Mouse (Mus musculus) ES-Bruce4 (cell line): ENCODE measurements at regions not wholly inside any gene's neighbourhood (a gene's known extent, or its start where the extent isn't known, plus 50 kb on each side); places are given as distances from the start of the nearest gene placed in this dataset.

Experiments used
- H3K27ac ChIP-seq: 2 replicates; pipeline ENCODE4 v1.5.1; 2012; ENCODE audit warnings: low read length, inconsistent platforms; ENCODE audit not compliant: insufficient read depth
- H3K27me3 ChIP-seq: 2 replicates; pipeline ENCODE4 v1.6.1; 2012; ENCODE audit warnings: mild to moderate bottlenecking, low read length, inconsistent platforms; ENCODE audit not compliant: control insufficient read depth, poor library complexity, insufficient read depth, severe bottlenecking
- H3K36me3 ChIP-seq: 2 replicates; pipeline ENCODE4 v1.6.1; 2012; ENCODE audit warnings: inconsistent platforms, mild to moderate bottlenecking, low read length, moderate library complexity; ENCODE audit not compliant: control insufficient read depth, poor library complexity, insufficient read depth, severe bottlenecking
- H3K4me1 ChIP-seq: one replicate; pipeline ENCODE4 v1.8.1; 2011; ENCODE audit warnings: low read length; ENCODE audit not compliant: control insufficient read depth, insufficient read depth
- H3K4me3 ChIP-seq: 2 replicates; pipeline ENCODE4 v1.5.1; 2011; ENCODE audit warnings: low read depth, mild to moderate bottlenecking, low read length
- H3K9ac ChIP-seq: 2 replicates; pipeline ENCODE4 v1.6.1; 2012; ENCODE audit warnings: low read depth, mild to moderate bottlenecking, inconsistent platforms; ENCODE audit not compliant: poor library complexity, severe bottlenecking
- H3K9me3 ChIP-seq: replicated peaks from 2 replicates; pipeline ENCODE4 v1.6.1; 2012; ENCODE audit warnings: mild to moderate bottlenecking, low read length, inconsistent platforms; ENCODE audit not compliant: control insufficient read depth, poor library complexity, insufficient read depth, severe bottlenecking
- CTCF ChIP-seq: IDR thresholded peaks from one replicate; pipeline ENCODE4 v1.8.1; 2011; ENCODE audit warnings: low read depth, low read length
- EP300 ChIP-seq: IDR thresholded peaks from 2 replicates; pipeline ENCODE4 v1.6.1; 2011; ENCODE audit warnings: low read depth, low read length; ENCODE audit not compliant: insufficient read depth
- POLR2A ChIP-seq: IDR thresholded peaks from one replicate; pipeline ENCODE4 v1.8.1; 2011; ENCODE audit warnings: low read length; ENCODE audit not compliant: insufficient read depth

- Histone ChIP-seq H3K27ac (no peak overlapping the region), H3K4me3 (no peak overlapping the region), H3K36me3 (no peaks in the 10 kb centered on the region), H3K4me1 (no peaks in the 10 kb centered on the region), H3K9ac (no peak overlapping the region), H3K9me3 (peaks cover 10% of the 10 kb centered on the region), H3K27me3 (no peaks in the 10 kb centered on the region)
- TF ChIP-seq EP300 = no peak
- no peak for TF ChIP-seq POLR2A
- TF ChIP-seq CTCF = no peak
These were observed 459.5 kb downstream of the Ccdc171 start for GRCm38 (mm10) chr4:83984671-83985391.

DNA sequence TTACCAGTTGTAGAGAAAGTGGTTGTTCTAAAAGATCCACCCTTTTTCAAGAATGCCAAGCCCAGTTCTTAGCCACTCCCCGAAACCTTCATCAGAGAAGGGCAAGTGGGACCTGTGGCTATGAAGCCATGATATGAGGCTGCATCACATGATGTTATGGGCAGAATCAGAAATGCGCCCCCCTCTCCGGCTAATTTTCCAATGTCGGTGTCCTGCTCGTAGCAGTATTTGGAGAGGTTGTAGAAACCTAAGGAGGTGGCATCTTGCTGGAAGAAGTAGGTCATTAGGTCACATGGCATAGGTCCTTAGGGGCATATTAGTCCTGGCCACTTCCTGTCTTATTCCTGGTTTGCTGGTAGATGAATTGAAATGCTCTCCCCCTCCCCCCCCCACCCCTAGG, 460.1 kb downstream of the Ccdc171 start:
- Histone ChIP-seq H3K36me3 (no peaks in the 10 kb centered on the region), H3K9me3 (peaks cover 10% of the 10 kb centered on the region), H3K27ac (no peak overlapping the region), H3K9ac (no peak overlapping the region), H3K4me1 (no peaks in the 10 kb centered on the region), H3K27me3 (no peaks in the 10 kb centered on the region), H3K4me3 (no peak overlapping the region)
- no peak for TF ChIP-seq POLR2A

- H3K27ac ChIP-seq = no peak overlapping the region
- no peaks in the 10 kb centered on the region for H3K4me1 ChIP-seq
These were observed 461.8 kb downstream of the Ccdc171 start for GRCm38 (mm10) chr4:83986951-83987822.

DNA sequence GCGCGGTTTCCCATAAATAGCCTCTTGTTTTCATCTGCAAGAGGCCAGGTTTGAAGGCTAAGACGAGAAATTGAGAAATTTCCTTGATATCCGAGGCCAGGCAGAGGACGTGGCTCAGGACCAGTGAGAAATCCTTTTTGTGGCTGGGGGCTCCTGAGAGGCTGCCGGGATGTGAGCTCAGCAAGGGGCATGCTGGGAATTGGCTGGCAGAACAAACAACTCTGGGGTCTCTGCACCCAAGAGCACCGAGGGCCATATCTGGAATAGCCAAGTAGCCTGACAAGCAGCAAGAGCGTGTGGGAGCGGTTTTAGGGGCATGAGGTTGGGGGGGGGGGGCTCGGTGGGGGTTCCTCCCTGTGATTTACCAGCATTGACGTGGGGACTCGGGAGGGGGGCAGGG, 462.5 kb downstream of the Ccdc171 start:
- TF ChIP-seq EP300 (no peak), POLR2A (no peak), CTCF (no peak)
- H3K36me3 ChIP-seq = no peaks in the 10 kb centered on the region
- no peak overlapping the region for H3K9ac ChIP-seq
- H3K9me3 ChIP-seq = peaks cover 10% of the 10 kb centered on the region
- H3K27ac ChIP-seq = no peak overlapping the region
- H3K4me1 ChIP-seq = no peaks in the 10 kb centered on the region
- H3K4me3 ChIP-seq = no peak overlapping the region
- no peaks in the 10 kb centered on the region for H3K27me3 ChIP-seq

More at GRCm38 (mm10) chr4:83986951-83987822, 461.8 kb downstream of the Ccdc171 start:
- H3K36me3 ChIP-seq = no peaks in the 10 kb centered on the region
- H3K4me3 ChIP-seq = no peak overlapping the region
- TF ChIP-seq CTCF (no peak), EP300 (no peak), POLR2A (no peak)
- peaks cover 10% of the 10 kb centered on the region for H3K9me3 ChIP-seq
- no peaks in the 10 kb centered on the region for H3K27me3 ChIP-seq
- no peak overlapping the region for H3K9ac ChIP-seq

DNA sequence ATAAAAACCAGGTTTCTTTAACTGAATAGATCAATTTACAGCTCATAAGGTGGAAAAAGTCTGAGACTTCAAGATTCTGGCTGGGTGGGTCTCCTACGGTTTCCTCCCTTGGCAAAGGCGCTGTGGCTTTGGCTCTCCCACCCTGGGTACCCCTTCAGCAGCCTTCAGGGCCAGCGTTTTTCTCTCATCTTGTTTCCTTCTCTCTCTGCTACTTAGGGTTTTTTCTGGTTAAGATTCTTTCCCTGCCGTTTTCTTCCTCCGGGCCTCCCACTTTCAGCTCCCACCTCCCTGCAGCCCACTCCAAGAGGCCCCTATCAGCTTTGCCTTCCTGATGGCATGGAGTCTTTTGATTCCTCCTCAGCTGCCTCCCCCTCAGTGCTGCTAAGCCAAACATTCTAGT, 463.0 kb downstream of the Ccdc171 start:
- Histone ChIP-seq H3K36me3 (no peaks in the 10 kb centered on the region), H3K27ac (no peak overlapping the region), H3K4me3 (no peak overlapping the region), H3K4me1 (no peaks in the 10 kb centered on the region), H3K9ac (no peak overlapping the region), H3K27me3 (no peaks in the 10 kb centered on the region), H3K9me3 (peaks cover 10% of the 10 kb centered on the region)
- no peak for TF ChIP-seq EP300
- no peak for TF ChIP-seq POLR2A
- no peak for TF ChIP-seq CTCF

GRCm38 (mm10) chr4:83990126-83990989, 465.0 kb downstream of the Ccdc171 start:
- Histone ChIP-seq H3K36me3 (no peaks in the 10 kb centered on the region), H3K4me3 (no peak overlapping the region), H3K27me3 (no peaks in the 10 kb centered on the region), H3K9me3 (no peaks in the 10 kb centered on the region), H3K4me1 (no peaks in the 10 kb centered on the region), H3K27ac (no peak overlapping the region), H3K9ac (no peak overlapping the region)
- TF ChIP-seq CTCF (no peak), EP300 (no peak), POLR2A (no peak)
